Mouse (Mus musculus) megakaryocyte, embryonic 14.5 days (primary cell): ENCODE data around the gene Nedd4.

ENCODE experiments used
- FLI1 ChIP-seq: IDR thresholded peaks from 2 replicates; pipeline ENCODE4 v1.6.1; 2012; ENCODE audit warnings: low read length, inconsistent platforms, mixed read lengths
- GATA1 ChIP-seq: IDR thresholded peaks from 3 replicates; pipeline ENCODE4 v1.6.1; 2012; ENCODE audit warnings: mixed read lengths, low read length, inconsistent platforms, borderline replicate concordance

GRCm38 (mm10) chr9:72656940-72657339 lies 5.2 kb upstream of the Nedd4 start:
- TF ChIP-seq GATA1 (no peak), FLI1 (no peak)
